Mouse (Mus musculus) intestine, embryonic 15.5 days (tissue): ENCODE data around the gene Ctdnep1. TPM values are rescaled to one million over a fixed set of nuclear protein-coding genes. Genes with fewer than 3 reads are reported as not detected.
A peak's percentile ranks its signal among the peaks of the same experiment; 100 is the strongest.

Source experiments
- ATAC-seq: fragments of 200-750 bp; cut with Nextera tagmentation; 2 replicates; pipeline ENCODE4 v1.8.0; 2017; ENCODE audit warnings: moderate TSS enrichment, moderate library complexity
- H3K27ac ChIP-seq: fragments of 300-500 bp; sonication (generic); 2 replicates; pipeline ENCODE4 v1.5.1; 2015; ENCODE audit warnings: mild to moderate bottlenecking, inconsistent platforms
- H3K27me3 ChIP-seq: fragments of 300-500 bp; sonication (generic); replicated peaks from 2 replicates; pipeline ENCODE4 v1.6.1; 2015; ENCODE audit warnings: inconsistent platforms
- H3K36me3 ChIP-seq: fragments of 300-500 bp; sonication (generic); 2 replicates; pipeline ENCODE4 v1.6.1; 2015; ENCODE audit warnings: inconsistent platforms
- H3K4me1 ChIP-seq: fragments of 300-500 bp; sonication (generic); replicated peaks from 2 replicates; pipeline ENCODE4 v1.6.1; 2015; ENCODE audit warnings: inconsistent platforms
- H3K4me2 ChIP-seq: fragments of 300-500 bp; sonication (generic); replicated peaks from 2 replicates; pipeline ENCODE4 v1.6.1; 2015; ENCODE audit warnings: mild to moderate bottlenecking, inconsistent platforms
- H3K4me3 ChIP-seq: fragments of 300-500 bp; sonication (generic); replicated peaks from 2 replicates; pipeline ENCODE4 v1.5.1; 2015; ENCODE audit warnings: inconsistent platforms
- H3K9ac ChIP-seq: fragments of 300-500 bp; sonication (generic); 2 replicates; pipeline ENCODE4 v1.6.1; 2015; ENCODE audit warnings: inconsistent platforms
- H3K9me3 ChIP-seq: fragments of 300-500 bp; sonication (generic); 2 replicates; pipeline ENCODE4 v1.6.1; 2016; ENCODE audit warnings: inconsistent platforms
- WGBS: fragments of 180-500 bp; shearing (Covaris S2); methylation state at CpG from one replicate; pipeline ENCODE4 v1.1.7; 2015; 5-methylcytosine and 5-hydroxymethylcytosine counted together
- polyA plus RNA-seq: library from polyadenylated mRNA; unstranded; fragments of >200 nt; fragmentation: Nextera tagmentation; extraction: Ambion mirVana; gene quantifications from 2 replicates; pipeline ENCODE4 v1.2.1, GENCODE M21; 2015

The Ctdnep1 gene
- polyA plus RNA-seq, 1 experiment from 2014 or later, result 23.2 TPM

- Histone ChIP-seq H3K36me3 (no peaks in the 10 kb centered on the region), H3K9me3 (no peaks in the 10 kb centered on the region), H3K4me2 (no peak overlapping the region), H3K9ac (no peak overlapping the region), H3K4me1 (peaks cover 37% of the 10 kb centered on the region), H3K4me3 (no peak overlapping the region), H3K27me3 (peaks cover 8% of the 10 kb centered on the region; the same call in 1 of the 2 replicates), H3K27ac (no peak overlapping the region)
- WGBS, result 37% methylated on average over 9 of the region's 9 CpGs
- no peak for ATAC-seq
Measured at GRCm38 (mm10) chr11:69938401-69938979, 42.5 kb upstream of the Ctdnep1 start.

- no peak for ATAC-seq
- no peak overlapping the region for H3K4me3 ChIP-seq
- H3K36me3 ChIP-seq, result no peaks in the 10 kb centered on the region
- peaks cover 8% of the 10 kb centered on the region; the same call in 1 of the 2 replicates for H3K27me3 ChIP-seq
- H3K9me3 ChIP-seq, result no peaks in the 10 kb centered on the region
- no peak overlapping the region for H3K4me2 ChIP-seq
- 67% methylated on average over 5 of the region's 5 CpGs for WGBS
- H3K27ac ChIP-seq, result no peak overlapping the region
- peaks cover 35% of the 10 kb centered on the region for H3K4me1 ChIP-seq
- H3K9ac ChIP-seq, result no peak overlapping the region
Measured at GRCm38 (mm10) chr11:69939181-69939580, 41.8 kb upstream of the Ctdnep1 start.

GRCm38 (mm10) chr11:69939731-69940130 lies 41.2 kb upstream of the Ctdnep1 start:
- no peak overlapping the region for H3K27ac ChIP-seq
- H3K4me1 ChIP-seq, result peaks cover 30% of the 10 kb centered on the region
- WGBS, result 95% methylated on average over 17 of the region's 17 CpGs
- H3K9me3 ChIP-seq, result no peaks in the 10 kb centered on the region
- no peak overlapping the region for H3K9ac ChIP-seq
- no peak for ATAC-seq
- H3K36me3 ChIP-seq, result no peaks in the 10 kb centered on the region
- H3K4me3 ChIP-seq, result no peak overlapping the region
- peaks cover 8% of the 10 kb centered on the region; the same call in 1 of the 2 replicates for H3K27me3 ChIP-seq
- H3K4me2 ChIP-seq, result no peak overlapping the region

- H3K36me3 ChIP-seq, result peaks cover 6% of the 10 kb centered on the region; the same call in 1 of the 2 replicates
- H3K4me3 ChIP-seq, result no peak overlapping the region
- no peak for ATAC-seq
- peaks cover 23% of the 10 kb centered on the region for H3K4me1 ChIP-seq
- no peak overlapping the region for H3K4me2 ChIP-seq
- peaks cover 5% of the 10 kb centered on the region; the same call in 1 of the 2 replicates for H3K27me3 ChIP-seq
- 71% methylated on average over 4 of the region's 4 CpGs for WGBS
- no peaks in the 10 kb centered on the region for H3K9me3 ChIP-seq
- no peak overlapping the region for H3K27ac ChIP-seq
- no peak overlapping the region for H3K9ac ChIP-seq
Measured at GRCm38 (mm10) chr11:69940962-69941361, 40.0 kb upstream of the Ctdnep1 start.

GRCm38 (mm10) chr11:69945216-69945615 lies 35.7 kb upstream of the Ctdnep1 start:
- Histone ChIP-seq H3K27me3 (no peaks in the 10 kb centered on the region), H3K9ac (no peak overlapping the region), H3K4me2 (peak overlapping the region; percentile 78; the same call in 1 of the 2 replicates), H3K9me3 (no peaks in the 10 kb centered on the region), H3K27ac (no peak overlapping the region), H3K36me3 (peaks cover 6% of the 10 kb centered on the region; the same call in 1 of the 2 replicates), H3K4me1 (peaks cover 12% of the 10 kb centered on the region; the same call in 1 of the 2 replicates), H3K4me3 (no peak overlapping the region)
- ATAC-seq, result no peak
- WGBS, result 78% methylated on average over 13 of the region's 13 CpGs

- ATAC-seq, result no peak
- peak overlapping the region; percentile 10; the same call in 1 of the 2 replicates for H3K9ac ChIP-seq
- H3K27me3 ChIP-seq, result no peaks in the 10 kb centered on the region
- H3K4me1 ChIP-seq, result peaks cover 12% of the 10 kb centered on the region; the same call in 1 of the 2 replicates
- H3K4me3 ChIP-seq, result peak overlapping the region; percentile 48; the same call in 1 of the 2 replicates
- H3K36me3 ChIP-seq, result peaks cover 6% of the 10 kb centered on the region; the same call in 1 of the 2 replicates
- H3K27ac ChIP-seq, result 0 out of 2 replicates have a peak overlapping the region, but pooled peaks have one; percentile 72
- 82% methylated on average over 16 of the region's 18 CpGs for WGBS
- H3K9me3 ChIP-seq, result no peaks in the 10 kb centered on the region
- H3K4me2 ChIP-seq, result peak overlapping the region; percentile 78
Measured at GRCm38 (mm10) chr11:69945997-69946891, 34.7 kb upstream of the Ctdnep1 start.

- Histone ChIP-seq H3K27me3 (no peaks in the 10 kb centered on the region), H3K9me3 (no peaks in the 10 kb centered on the region), H3K36me3 (peaks cover 6% of the 10 kb centered on the region; the same call in 1 of the 2 replicates), H3K27ac (peak overlapping the region; percentile 72), H3K4me2 (peak overlapping the region; percentile 78), H3K4me3 (peak overlapping the region; percentile 48), H3K9ac (peak overlapping the region; percentile 44), H3K4me1 (peaks cover 12% of the 10 kb centered on the region; the same call in 1 of the 2 replicates)
- peak; percentile 53 for ATAC-seq
- 5% methylated on average over 29 of the region's 29 CpGs for WGBS
Measured at GRCm38 (mm10) chr11:69947337-69948065, 33.5 kb upstream of the Ctdnep1 start.

GRCm38 (mm10) chr11:69948066-69948762 lies 32.7 kb upstream of the Ctdnep1 start, which contains the start of gene Slc2a4:
Slc2a4 (minus strand) TSS chr11:69948188.
- H3K4me2 ChIP-seq, result peak within 1 kb of the TSS; percentile 78
- no peaks in the 10 kb centered on the region for H3K27me3 ChIP-seq
- WGBS, result under 1% methylated on average over 34 of the region's 34 CpGs
- peaks cover 12% of the 10 kb centered on the region; the same call in 1 of the 2 replicates for H3K4me1 ChIP-seq
- no peaks in the 10 kb centered on the region for H3K9me3 ChIP-seq
- H3K9ac ChIP-seq, result peak within 1 kb of the TSS; percentile 44
- H3K36me3 ChIP-seq, result peaks cover 6% of the 10 kb centered on the region; the same call in 1 of the 2 replicates
- ATAC-seq, result peak; percentile 95
- H3K27ac ChIP-seq, result peak within 1 kb of the TSS; percentile 72
- H3K4me3 ChIP-seq, result peak within 1 kb of the TSS; percentile 48

GRCm38 (mm10) chr11:69948763-69949150 lies 32.2 kb upstream of the Ctdnep1 start:
- no peaks in the 10 kb centered on the region for H3K27me3 ChIP-seq
- H3K4me1 ChIP-seq, result peaks cover 12% of the 10 kb centered on the region; the same call in 1 of the 2 replicates
- under 1% methylated on average over 14 of the region's 14 CpGs for WGBS
- peak overlapping the region; percentile 78 for H3K4me2 ChIP-seq
- H3K9me3 ChIP-seq, result no peaks in the 10 kb centered on the region
- H3K36me3 ChIP-seq, result peaks cover 6% of the 10 kb centered on the region; the same call in 1 of the 2 replicates
- peak overlapping the region; percentile 48 for H3K4me3 ChIP-seq
- H3K27ac ChIP-seq, result peak overlapping the region; percentile 51
- ATAC-seq, result peak; percentile 45
- H3K9ac ChIP-seq, result peak overlapping the region; percentile 36; the same call in 1 of the 2 replicates

GRCm38 (mm10) chr11:69950807-69951459 lies 30.0 kb upstream of the Ctdnep1 start:
- Histone ChIP-seq H3K4me2 (no peak overlapping the region), H3K27ac (no peak overlapping the region), H3K4me1 (peaks cover 9% of the 10 kb centered on the region; the same call in 1 of the 2 replicates), H3K36me3 (no peaks in the 10 kb centered on the region), H3K9ac (no peak overlapping the region), H3K4me3 (no peak overlapping the region), H3K9me3 (no peaks in the 10 kb centered on the region), H3K27me3 (no peaks in the 10 kb centered on the region)
- ATAC-seq, result no peak
- 49% methylated on average over 4 of the region's 4 CpGs for WGBS

- no peak for ATAC-seq
- Histone ChIP-seq H3K27me3 (no peaks in the 10 kb centered on the region), H3K36me3 (no peaks in the 10 kb centered on the region), H3K4me2 (no peak overlapping the region), H3K9ac (no peak overlapping the region), H3K27ac (no peak overlapping the region), H3K4me3 (no peak overlapping the region), H3K9me3 (no peaks in the 10 kb centered on the region), H3K4me1 (peaks cover 9% of the 10 kb centered on the region; the same call in 1 of the 2 replicates)
- 30% methylated on average over 1 of the region's 1 CpGs for WGBS
Measured at GRCm38 (mm10) chr11:69952274-69952673, 28.7 kb upstream of the Ctdnep1 start.
